Mouse (Mus musculus) mouse embryonic stem cell (cell line): ENCODE results near the gene Tbl3.

Source experiments
- in situ Hi-C, 2 experiments: fragments of 300-500 bp; cut with MboI; formaldehyde crosslinking; loops; 1 replicate in 1 of 2; 3 replicates in 1 of 2; pipeline ENCODE4 v1.14.3; 2019 to 2020; ENCODE audit warnings: low sequenced_read_pairs in 2 of 2, low pct_unique_long_range_greater_than_20kb in 1 of 2, mixed read lengths in 1 of 2; ENCODE audit not compliant: unreplicated experiment in 1 of 2

Gene Tbl3

DNA sequence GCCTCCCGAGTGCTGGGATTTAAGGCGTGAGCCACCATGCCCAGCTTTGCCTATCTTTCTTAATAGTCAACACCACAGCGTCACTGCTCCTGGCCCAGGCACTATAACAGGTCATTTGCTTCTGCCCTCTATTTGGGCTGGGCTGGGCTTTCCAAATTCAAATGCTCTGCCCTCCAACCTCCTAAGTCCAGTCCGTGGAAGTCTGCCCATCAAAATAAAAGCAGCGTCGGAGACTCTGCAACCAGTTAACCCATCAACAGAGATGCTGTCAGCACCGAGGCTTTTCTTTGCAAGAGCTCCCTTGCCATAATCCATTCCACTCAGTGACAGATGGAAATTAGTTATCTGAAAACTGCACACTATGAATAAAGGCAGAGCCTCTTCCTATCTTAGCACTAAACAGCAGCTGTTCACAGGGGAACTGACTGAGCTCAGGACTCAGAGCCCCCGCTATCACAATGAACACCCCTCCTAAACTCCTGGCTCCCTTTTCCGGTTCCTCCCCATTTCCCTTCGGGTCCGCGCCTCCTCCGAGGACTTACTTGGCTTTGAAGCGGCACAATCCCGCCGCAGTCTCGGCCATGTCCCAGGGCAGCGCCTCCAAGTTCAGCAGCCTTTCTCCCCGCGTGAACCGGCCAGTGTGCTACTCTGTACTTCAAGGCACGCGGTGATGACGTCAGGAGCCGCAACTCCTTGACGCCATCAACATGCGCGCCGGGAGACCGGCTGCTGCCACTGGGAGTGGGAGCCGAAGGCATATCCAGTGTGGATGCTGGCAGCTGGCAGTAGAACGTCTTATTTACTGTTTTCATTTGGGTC is at the start of gene Tbl3:
Tbl3 (minus strand) TSS at position 679 of the 819 bp plus-strand sequence.
- in situ Hi-C loops = no loop called here

- in situ Hi-C loops = no loop called here
Measured at GRCm38 (mm10) chr17:24752415-24753394, 45.2 kb upstream of the Tbl3 start, which contains the start of gene Hs3st6. Gene Hs3st6, plus strand, starts transcription at chr17:24752988.

DNA sequence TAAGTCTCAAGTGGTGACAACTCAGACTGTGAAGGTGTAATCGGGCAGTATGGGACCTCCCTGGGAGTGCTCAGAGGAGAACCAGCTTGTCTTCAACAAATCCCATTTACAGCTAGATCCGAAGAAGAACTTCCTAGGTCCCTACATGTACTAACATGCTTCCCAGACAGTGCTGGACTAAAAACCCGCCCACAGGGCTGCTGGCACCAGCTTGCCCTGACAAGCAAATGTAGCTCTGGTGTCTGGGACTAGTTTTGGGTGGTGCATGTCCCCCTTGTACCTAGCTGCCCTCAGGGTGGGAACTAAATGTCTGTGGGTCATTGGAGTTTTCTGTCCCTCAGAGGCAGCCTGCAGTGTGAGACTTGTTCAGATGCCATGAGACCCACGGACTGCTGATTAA is 44.1 kb upstream of the Tbl3 start:
- in situ Hi-C loops = no loop called here

- in situ Hi-C loops = no loop called here
Measured at GRCm38 (mm10) chr17:24746986-24747385, 39.5 kb upstream of the Tbl3 start.

GRCm38 (mm10) chr17:24745526-24746497 is 38.4 kb upstream of the Tbl3 start:
- in situ Hi-C loops = no loop called here

- in situ Hi-C loops = no loop called here
Measured at GRCm38 (mm10) chr17:24744381-24744780, 36.9 kb upstream of the Tbl3 start.

DNA sequence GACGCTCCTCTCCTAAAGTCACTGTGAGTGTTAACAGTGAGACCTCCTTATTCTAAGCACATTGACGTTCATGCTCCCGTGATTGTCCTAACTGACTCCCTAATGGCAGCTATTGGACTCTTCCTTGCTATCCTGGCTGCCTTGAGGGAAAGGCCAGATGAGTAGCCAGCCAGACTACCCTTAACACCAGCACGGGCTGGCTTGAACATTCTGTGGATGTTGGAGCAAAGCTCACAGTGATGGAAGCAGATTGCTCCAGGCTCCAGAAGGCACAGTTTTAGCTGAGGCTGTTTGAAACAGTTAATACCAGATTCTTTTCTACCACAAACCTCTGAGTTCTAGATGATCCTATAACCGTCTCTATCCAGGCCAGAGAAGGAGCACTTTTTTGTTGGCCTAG is 36.4 kb upstream of the Tbl3 start:
- in situ Hi-C loops = no loop called here

DNA sequence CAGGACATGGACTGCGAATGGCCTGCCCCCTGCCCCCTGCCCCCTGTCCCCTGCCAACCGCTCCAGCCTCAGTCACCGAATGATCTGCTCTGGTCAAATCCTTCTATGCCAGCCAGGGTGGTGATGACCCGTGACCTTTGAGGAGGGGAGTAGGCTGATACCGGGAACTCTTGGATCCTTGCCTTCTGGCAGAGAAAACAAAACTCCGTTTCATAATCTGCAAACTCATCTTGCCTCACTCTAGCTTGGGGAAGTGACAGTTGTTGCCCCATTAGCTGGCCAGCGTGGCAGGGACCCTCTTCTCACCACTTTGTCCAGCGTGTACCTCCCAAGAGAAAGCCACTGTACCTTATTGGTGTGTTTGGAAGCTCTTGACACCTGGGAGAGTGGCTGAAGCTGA is 34.8 kb upstream of the Tbl3 start:
- in situ Hi-C loops = no loop called here

- in situ Hi-C loops = no loop called here
Measured at GRCm38 (mm10) chr17:24739926-24740325, 32.5 kb upstream of the Tbl3 start.

- in situ Hi-C loops = no loop called here
Measured at GRCm38 (mm10) chr17:24738238-24738637, 30.8 kb upstream of the Tbl3 start.

DNA sequence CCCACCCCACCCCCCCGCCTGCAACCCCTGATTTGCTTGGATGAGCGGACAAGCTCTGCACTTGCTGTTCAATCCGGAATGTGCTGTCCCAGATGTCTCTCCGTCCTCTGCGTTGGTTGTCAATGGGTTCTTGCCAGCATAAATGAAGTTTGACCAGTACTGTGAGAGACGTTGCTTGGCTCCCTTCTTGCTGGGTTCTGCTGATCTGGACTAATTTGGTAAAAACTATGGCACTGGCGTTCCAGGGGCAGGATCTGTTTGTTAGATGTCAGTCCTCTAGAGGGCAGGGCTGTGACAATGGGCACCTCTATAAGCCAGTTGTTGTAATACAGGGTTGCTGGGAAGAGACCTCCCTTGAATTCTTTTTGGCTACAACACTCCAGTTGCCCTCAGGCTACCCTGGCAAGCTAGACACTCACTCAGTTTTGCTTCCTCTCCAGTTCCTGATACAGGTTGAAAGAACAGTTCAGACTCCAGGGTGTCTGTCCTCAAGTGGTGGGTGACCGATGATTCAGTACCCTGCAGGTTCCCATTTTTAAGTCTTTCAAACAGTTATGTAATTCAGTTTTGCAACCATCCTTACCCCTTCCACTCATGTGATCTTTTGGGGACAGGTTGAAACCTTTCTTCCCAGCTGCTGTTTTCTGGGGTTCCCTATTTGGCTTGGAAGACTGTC is 29.8 kb upstream of the Tbl3 start:
- in situ Hi-C loops = no loop called here

DNA sequence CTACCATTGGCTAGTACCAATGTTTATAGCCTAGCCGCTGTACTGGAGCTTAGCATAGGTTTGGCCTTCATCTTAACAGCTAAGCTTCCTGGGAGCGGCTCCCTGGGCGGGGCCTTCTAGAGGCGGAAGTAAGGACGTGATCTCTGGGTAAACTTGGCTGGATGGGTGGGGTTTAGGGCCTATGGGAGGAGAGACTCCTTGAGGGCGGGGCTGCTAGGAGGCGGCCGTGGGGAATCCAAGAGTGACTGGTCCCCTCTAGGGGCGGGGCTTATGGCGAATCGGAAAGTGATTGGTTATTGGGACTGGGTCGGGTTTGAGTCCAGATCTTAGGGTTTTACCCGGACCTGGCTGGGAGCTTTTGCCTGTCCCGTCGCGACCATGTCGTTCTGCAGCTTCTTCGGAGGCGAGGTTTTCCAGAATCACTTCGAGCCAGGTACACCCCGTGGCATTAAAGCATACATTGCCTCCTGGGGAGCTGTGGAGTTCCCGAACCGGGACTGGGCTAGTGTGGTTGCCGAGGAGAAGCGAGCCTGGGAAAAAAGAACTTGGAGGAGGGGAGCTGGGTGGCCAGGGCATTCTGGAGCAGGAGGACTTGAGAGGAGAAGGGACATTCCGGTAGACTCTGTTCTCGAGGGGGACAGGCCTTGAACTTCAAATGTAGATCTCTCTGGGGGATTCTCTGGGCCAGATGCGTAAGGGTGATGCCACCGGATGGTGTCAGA is 29.0 kb upstream of the Tbl3 start, which contains the start of gene Msrb1:
Msrb1 (plus strand) TSS at position 313 of the 722 bp plus-strand sequence.
- in situ Hi-C loops = no loop called here

DNA sequence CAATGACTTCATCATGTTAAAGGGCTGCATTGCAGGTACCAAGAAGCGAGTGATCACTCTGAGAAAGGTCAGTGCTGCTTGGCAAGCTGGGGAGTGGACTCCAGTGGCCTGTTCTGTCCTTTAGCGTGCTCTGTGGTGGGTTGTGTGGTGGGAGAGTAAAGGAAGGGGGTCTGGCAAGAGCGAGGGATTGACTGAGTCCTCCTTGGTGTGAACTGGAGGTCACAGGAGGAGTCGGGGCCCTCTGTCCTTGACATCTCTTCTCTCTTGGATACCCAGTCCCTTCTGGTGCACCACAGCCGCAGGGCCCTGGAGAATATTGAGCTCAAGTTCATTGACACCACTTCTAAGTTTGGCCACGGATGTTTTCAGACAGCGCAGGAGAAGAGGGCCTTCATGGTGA is 28.0 kb upstream of the Tbl3 start:
- in situ Hi-C loops = no loop called here

DNA sequence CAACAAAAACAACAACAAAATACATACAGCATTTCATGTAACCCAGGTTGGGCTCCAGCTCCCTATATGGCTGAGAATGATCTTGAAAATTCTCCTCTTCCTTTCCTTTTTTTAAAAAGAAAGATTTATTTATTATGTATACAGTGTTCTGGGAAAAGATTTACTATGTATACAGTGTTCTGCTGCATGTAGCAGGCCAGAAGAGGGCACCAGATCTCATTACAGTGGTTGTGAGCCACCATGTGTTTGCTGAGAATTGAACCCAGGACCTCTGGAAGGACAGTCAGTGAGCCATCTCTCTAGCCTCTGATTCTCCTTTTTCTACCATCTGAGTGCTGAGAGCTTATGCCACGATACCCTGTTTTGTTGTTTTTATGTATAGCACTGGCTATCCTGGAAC is 27.1 kb upstream of the Tbl3 start:
- in situ Hi-C loops = no loop called here

DNA sequence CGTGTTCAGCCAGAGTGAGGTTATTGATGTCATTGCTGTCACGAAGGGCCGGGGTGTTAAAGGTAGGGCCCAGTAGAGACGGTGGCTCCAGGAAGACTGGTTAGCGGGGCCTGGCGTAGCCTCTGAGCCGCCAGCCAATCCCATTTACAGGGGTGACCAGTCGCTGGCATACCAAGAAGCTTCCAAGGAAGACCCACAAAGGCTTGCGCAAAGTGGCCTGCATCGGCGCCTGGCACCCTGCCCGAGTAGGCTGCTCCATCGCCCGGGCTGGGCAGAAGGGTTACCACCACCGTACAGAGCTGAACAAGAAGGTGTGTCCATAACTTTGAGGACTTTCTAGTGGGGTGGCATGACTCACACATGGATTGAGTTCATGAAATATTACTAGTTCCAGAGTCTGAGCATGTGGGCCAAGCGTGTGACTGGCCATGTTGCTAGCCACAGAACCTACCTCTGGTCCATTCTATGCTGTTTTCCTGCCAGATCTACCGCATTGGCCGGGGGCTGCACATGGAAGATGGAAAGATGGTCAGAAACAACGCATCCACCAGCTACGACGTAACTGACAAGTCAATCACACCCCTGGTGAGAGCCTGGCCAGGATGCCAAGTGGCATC is 26.1 kb upstream of the Tbl3 start:
- in situ Hi-C loops = no loop called here

DNA sequence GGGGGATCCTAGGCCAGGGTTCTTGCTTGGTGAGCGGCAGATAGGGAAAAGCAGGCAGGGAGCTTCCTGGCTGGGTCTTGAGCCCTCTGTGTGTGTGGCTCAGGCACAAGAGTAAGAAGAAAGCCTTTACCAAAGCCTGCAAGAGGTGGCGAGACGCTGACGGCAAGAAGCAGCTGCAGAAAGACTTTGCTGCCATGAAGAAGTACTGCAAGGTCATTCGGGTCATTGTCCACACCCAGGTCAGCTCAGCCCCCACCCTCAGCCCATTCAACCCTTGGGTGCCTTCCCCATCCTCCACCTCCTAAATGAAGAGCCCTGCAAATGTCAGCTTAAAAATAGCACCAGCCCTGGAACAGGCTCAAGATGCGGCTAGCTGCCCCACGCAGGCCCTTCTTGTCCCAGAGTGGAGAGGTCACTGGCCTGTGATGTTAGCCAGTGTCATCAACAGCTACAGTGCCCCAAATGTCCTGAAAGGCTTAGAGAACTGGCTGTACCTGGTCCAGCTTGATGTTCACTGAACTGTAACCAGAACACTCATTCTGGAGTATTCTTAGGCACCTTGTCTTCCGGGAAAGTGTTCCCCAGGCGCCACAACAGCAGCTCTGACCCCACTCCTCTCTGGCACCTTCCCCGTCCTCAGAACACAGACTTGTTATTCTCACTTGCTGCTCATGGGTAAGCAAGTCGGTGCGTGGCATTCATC is 24.9 kb upstream of the Tbl3 start:
- in situ Hi-C loops = no loop called here
